Mouse (Mus musculus): ENCODE results near the gene Lsm11. TPM values are rescaled to one million over a fixed set of nuclear protein-coding genes. Genes with fewer than 3 reads are reported as not detected.
"Not testable (repeated sequence)": the region's sequence is repeated elsewhere in the genome, so short reads cannot be mapped to it uniquely, and the experiment has no call there.

Gene Lsm11
- polyA plus RNA-seq, 1 experiment from 2014 or later, result 5.6 TPM

DNA sequence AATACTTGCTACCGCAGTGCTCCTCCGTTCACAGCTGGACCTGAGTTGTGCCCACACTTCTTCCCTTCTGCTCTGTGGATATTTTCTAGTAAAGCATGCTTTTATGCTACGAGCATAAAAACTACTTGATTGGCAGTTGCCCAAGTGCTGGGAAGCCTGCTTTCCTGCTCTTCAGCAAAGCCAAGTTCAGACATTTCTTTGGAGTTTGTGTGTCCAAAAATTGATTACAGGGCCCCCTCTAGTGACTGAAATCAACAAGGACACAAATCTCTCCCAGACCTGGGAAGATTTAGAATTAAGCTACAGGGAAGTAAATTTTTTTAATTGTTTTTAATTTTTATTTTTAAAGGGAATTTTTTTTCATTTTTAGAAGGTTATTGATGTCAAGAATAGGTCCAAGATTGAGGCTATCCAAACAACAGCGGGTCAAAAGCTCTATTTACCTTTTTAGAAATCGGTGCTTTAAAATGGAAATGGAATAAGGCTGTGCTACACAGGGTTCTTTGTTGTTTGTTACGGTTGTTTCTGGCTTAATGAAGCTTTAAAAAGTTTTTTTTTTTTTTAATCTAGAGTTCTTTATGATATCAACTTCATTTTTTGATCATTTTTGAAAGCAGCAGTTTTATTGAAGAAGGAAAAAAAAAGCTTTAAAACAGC is 63.6 kb downstream of the Lsm11 start:
- 27% methylated on average over 6 of the region's 6 CpGs for WGBS
- Histone ChIP-seq H3K36me3 (peaks cover 11% of the 10 kb centered on the region), H3K27ac (peak overlapping the region; percentile 68), H3K9ac (no peak overlapping the region), H3K27me3 (no peaks in the 10 kb centered on the region), H3K4me3 (no peak overlapping the region), H3K9me3 (no peaks in the 10 kb centered on the region), H3K4me1 (peaks cover 33% of the 10 kb centered on the region), H3K4me2 (no peak overlapping the region)
- ATAC-seq (ENCODE audit: insufficient number of reproducible peaks, low FRiP score, low TSS enrichment, low read depth), result no peak

DNA sequence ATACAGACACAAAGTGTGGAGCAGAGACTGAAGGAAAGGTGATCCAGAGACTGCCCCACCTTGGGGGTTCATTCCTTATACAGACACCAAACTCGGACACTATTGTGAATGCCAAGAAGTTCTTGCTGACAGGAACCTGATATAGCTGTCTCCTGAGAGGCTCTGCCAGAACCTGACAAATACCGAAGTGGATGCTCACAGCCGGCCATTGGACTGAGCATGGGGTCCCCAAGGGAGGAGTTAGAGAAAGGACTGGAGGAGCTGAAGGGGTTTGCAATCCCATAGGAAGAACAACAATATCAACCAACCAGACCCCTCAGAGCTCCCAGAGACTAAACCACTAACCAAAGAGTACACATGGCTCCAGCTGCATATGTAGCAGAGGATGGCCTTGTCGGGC is 65.4 kb downstream of the Lsm11 start:
- not testable (repeated sequence) for H3K9me3 ChIP-seq; H3K9ac ChIP-seq; ATAC-seq (ENCODE audit: insufficient number of reproducible peaks, low FRiP score, low TSS enrichment, low read depth); H3K4me3 ChIP-seq; H3K27me3 ChIP-seq; H3K36me3 ChIP-seq; H3K27ac ChIP-seq; H3K4me2 ChIP-seq
- 68% methylated on average over 4 of the region's 4 CpGs for WGBS
- H3K4me1 ChIP-seq, result peaks cover 33% of the 10 kb centered on the region

Other genes starting within 250 kb of the Lsm11 start
- gene Clint1, start 92.9 kb downstream of the Lsm11 start, polyA plus RNA-seq (2015; fragmentation: Nextera tagmentation; extraction: Ambion mirVana), result 72.7 and 84.5 TPM in 2 replicates
- 9.7 and 11.3 TPM in 2 replicates for gene Thg1l, start 10.6 kb upstream of the Lsm11 start, polyA plus RNA-seq (2015; fragmentation: Nextera tagmentation; extraction: Ambion mirVana)
- 0.24 and 0.28 TPM in 2 replicates for gene Sox30, start 35.4 kb upstream of the Lsm11 start, polyA plus RNA-seq (2015; fragmentation: Nextera tagmentation; extraction: Ambion mirVana)
- 2.8 and 3.3 TPM in 2 replicates for gene Gm12166, start 107.4 kb upstream of the Lsm11 start, polyA plus RNA-seq (2015; fragmentation: Nextera tagmentation; extraction: Ambion mirVana)
- 12.1 and 12.2 TPM in 2 replicates for gene Adam19, start 111.1 kb upstream of the Lsm11 start, polyA plus RNA-seq (2015; fragmentation: Nextera tagmentation; extraction: Ambion mirVana)
- gene Nipal4, start 221.6 kb upstream of the Lsm11 start, polyA plus RNA-seq (2015; fragmentation: Nextera tagmentation; extraction: Ambion mirVana), result 15.2 and 15.9 TPM in 2 replicates